Mouse (Mus musculus): Measurements from ENCODE around the gene Stk11ip.

Stk11ip gene

DNA sequence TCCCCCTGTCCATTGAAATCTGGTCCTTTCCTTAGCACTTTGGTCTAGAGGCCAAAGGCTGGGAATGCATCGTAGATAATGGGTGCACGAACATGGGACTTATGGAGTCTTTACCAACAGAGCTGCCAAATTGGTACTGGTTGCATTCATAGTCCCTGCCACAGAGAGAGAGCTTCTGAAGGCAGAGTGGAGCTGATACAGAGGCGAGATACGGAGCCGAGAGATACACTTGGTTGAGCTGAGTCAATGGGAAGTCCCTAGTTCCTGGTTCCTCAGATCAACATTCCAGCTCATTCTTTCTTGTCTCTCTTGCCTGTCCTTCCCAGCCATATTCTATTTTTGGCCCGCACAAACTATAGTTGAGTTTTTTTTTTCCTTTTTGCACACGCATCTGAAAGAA lies 52.4 kb downstream of the Stk11ip start:
- DNase-seq, result no peak

- DNase-seq, result no peak
Measured at GRCm38 (mm10) chr1:75574476-75575310, 53.4 kb downstream of the Stk11ip start.

DNA sequence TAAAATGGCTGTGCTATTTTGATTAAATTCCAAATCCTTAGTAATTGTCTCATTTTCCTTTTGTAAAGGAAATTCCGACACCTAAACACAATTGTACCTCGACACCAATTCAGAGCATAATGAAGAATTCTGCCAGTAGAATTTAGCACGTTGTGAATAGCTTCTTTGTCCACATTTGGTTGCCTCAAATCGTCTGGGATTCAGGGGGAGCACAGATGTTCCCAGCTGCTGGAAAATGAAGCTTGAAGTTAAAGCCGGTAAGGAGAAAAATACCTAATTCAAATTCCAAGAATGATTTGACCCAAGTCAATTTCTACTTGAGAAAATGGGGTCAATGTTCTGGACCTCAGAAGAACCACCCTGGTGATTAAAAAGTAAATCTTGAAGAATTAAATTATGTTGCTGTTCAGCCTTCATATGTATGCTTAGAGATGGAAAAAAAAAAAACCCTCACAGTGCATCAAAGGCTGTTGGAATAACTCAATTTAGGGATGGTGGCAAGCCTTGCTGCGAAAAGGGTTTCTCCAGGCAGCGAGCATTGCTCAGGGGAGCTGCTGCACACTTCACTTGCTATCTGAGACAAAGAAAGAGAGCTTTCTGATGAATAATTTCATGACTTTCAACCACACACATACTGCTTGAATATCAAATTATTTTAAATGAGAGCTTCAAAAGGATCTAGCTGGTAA lies 60.8 kb downstream of the Stk11ip start:
- no peak for DNase-seq

DNA sequence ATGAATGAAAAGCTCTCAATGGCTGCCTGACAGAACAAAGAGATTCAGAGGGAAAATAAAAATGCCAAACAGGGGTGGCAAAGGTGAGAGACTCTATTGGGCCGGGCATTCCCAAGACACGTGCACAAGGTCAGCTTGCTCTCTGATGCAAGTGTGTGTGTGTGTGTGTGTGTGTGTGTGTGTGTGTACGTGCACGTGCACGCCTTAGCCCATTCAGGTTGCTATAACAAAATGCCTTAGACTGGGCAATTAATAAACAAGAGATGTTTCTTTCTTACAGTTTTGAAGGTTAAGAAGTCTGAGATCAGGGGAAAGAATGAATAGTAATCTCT lies 61.3 kb downstream of the Stk11ip start:
- no peak for DNase-seq

DNA sequence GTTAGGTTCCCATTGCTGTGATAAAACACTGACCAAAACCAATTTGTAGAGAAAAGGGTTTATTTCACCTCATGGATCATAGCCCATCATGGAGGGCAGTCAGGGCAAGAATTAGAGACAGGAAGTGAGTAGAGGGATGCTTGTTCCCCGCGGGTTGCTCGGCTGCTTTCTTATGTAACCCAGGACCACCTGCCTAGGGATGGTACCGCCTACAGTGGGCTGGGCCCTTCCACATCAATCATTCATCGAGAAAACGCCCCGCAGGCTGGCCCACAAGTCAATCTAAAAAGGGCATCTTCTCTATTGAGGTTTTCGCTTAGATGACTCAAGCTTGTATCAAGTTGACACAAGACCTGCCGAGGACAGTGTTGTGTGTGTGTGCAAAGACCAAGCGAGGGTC lies 61.7 kb downstream of the Stk11ip start:
- no peak for DNase-seq

DNA sequence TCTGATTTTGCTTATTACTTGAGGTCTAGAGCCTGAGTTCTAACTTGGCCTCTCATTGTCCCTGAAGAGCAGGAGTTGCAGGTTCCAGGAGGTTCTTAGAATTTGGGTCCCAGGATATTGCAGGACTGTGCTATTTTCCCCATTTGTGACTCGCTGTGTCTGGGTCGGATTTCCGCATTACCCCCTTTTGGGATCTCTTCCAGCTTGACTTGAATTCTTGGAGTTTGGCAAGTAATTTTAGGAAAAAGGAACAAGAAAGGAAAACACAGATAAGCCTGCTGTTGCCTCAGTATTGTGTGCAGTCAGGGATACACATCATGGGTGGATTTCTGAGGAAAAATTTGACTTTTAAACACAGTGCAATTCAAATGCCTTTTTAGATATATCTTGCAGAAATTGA lies 65.5 kb downstream of the Stk11ip start:
- no peak for DNase-seq
